Mouse (Mus musculus) heart, adult 2 months (tissue): ENCODE data around the gene Birc3.

Source experiments
- CTCF ChIP-seq: fragments of 200-600 bp; IDR thresholded peaks from 2 replicates; pipeline ENCODE4 v1.8.1; 2022; ENCODE audit warnings: antibody characterized with exemption, mild to moderate bottlenecking, moderate library complexity
- EP300 ChIP-seq: fragments of 200-500 bp; IDR thresholded peaks from 2 replicates; pipeline ENCODE4 v1.6.1; 2011; ENCODE audit warnings: low read depth, low read length, control low read depth; ENCODE audit not compliant: insufficient read depth

GRCm38 (mm10) chr9:7884346-7884745 lies 11.4 kb upstream of the Birc3 start:
- TF ChIP-seq CTCF (no peak), EP300 (no peak)
